Mouse (Mus musculus) bone marrow, adult 2 months (tissue): ENCODE data around the gene Adcy7.

Experiments used
- CTCF ChIP-seq: fragments of 200-500 bp; IDR thresholded peaks from 2 replicates; pipeline ENCODE4 v1.5.1; 2011; ENCODE audit warnings: low read length, control low read depth; ENCODE audit not compliant: control insufficient read depth, insufficient read depth
- POLR2A ChIP-seq: fragments of 200-500 bp; IDR thresholded peaks from 2 replicates; pipeline ENCODE4 v1.6.1; 2011; ENCODE audit warnings: low read depth, mild to moderate bottlenecking, control low read depth, low read length, borderline replicate concordance; ENCODE audit not compliant: control insufficient read depth

GRCm38 (mm10) chr8:88279670-88280069 lies 7.5 kb downstream of the Adcy7 start:
- no peak for TF ChIP-seq POLR2A
- TF ChIP-seq CTCF, result no peak
